In the genomic region with DNA sequence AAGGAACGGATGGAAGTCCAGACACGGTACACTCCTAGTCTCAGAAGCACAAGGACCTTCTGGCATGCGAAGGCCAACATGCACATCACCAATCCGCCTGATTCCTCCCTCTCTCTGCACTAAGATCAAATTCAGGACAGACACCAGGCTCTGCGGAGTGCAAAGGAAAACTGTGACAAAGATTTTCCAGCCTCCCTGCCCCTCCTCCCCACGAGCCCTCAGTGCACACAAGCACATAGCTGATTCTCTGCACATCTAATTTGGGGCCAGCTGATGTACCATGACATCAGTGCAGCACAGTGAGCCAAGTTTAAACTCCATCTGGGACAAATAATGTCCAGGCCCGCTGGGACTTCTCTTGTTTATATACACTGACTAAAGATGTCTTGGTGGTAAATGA, we compare ENCODE assay signal across 10 mouse cellular contexts.
DNase-seq lines count a peak whose midpoint lies in the region; ATAC-seq and TF ChIP-seq lines count a peak whose summit lies in the region.
"Had no signal": no experiment of that assay in that cellular context is flagged by ENCODE, and none has a peak within 500 bp of the region (broad histone marks: within the 10 kb centered on the region; RNA-seq: fewer than 3 reads in every experiment).

No protein-coding gene starts in this region.

- no peak overlapping the region for H3K4me3 ChIP-seq in kidney, postnatal 0 days (replicated peaks; ENCODE audit: low read depth, low read length)
- no peak overlapping the region for H3K4me3 ChIP-seq in intestine, embryonic 16.5 days (ENCODE audit: low read length)
- H3K4me3 ChIP-seq: liver, embryonic 15.5 days had no signal

- 82% methylated on average over 7 of the region's 7 CpGs for WGBS in kidney, postnatal 0 days
- 60% methylated on average over 7 of the region's 7 CpGs for WGBS in intestine, embryonic 16.5 days

- H3K36me3 ChIP-seq in kidney, postnatal 0 days (ENCODE audit: insufficient read depth, low read length) = 0 out of 2 replicates have a peak, but pooled peaks cover 10% of the 10 kb centered on the region
- peaks cover 4% of the 10 kb centered on the region; the same call in 1 of the 2 replicates for H3K36me3 ChIP-seq in intestine, embryonic 16.5 days (ENCODE audit: control insufficient read depth, insufficient read depth, low read length)
- H3K36me3 ChIP-seq: G1E; liver, embryonic 15.5 days had no signal

- TF ChIP-seq POLR2A in brain, embryonic 14.5 days (IDR thresholded peaks at IDR 0.05; ENCODE audit: borderline replicate concordance, extremely low read depth, insufficient read depth, insufficient read length, poor library complexity, severe bottlenecking) = no peak

- no peaks in the 10 kb centered on the region for H3K27me3 ChIP-seq in kidney, postnatal 0 days (ENCODE audit: insufficient read depth, low read length)
- no peaks in the 10 kb centered on the region for H3K27me3 ChIP-seq in intestine, embryonic 16.5 days (replicated peaks; ENCODE audit: control insufficient read depth, insufficient read depth, low read length)
- H3K27me3 ChIP-seq: liver, embryonic 15.5 days had no signal

- H3K9ac ChIP-seq in kidney, postnatal 0 days (ENCODE audit: low read depth, low read length) = no peak overlapping the region
- no peak overlapping the region for H3K9ac ChIP-seq in intestine, embryonic 16.5 days (ENCODE audit: low read depth, low read length)
- H3K9ac ChIP-seq: liver, embryonic 15.5 days had no signal

- no peaks in the 10 kb centered on the region for H3K4me1 ChIP-seq in kidney, postnatal 0 days (replicated peaks; ENCODE audit: insufficient read depth, low read length)
- H3K4me1 ChIP-seq in intestine, embryonic 16.5 days (ENCODE audit: control insufficient read depth, insufficient read depth, low read length) = peaks cover 25% of the 10 kb centered on the region

- no peak overlapping the region for H3K4me2 ChIP-seq in kidney, postnatal 0 days (ENCODE audit: low read length)
- H3K4me2 ChIP-seq in intestine, embryonic 16.5 days (ENCODE audit: low read depth, low read length) = no peak overlapping the region
- H3K4me2 ChIP-seq: liver, embryonic 15.5 days had no signal

- intact Hi-C loops in gastrocnemius, postnatal 36 days (cut with DNase I) = no loop called here

- DNase-seq in kidney, postnatal 0 days (ENCODE audit: low spot score) = peak; percentile 55
- no peak for DNase-seq in kidney, adult 8-10 months
- DNase-seq in brain, embryonic 14.5 days (ENCODE audit: low read depth) = peak; percentile 72
- DNase-seq in gastrocnemius, postnatal 36 days = peak; percentile 46 to 62
- no peak for DNase-seq in T-cell, adult 2 months (ENCODE audit: low spot score)

- no peak for ATAC-seq in kidney, postnatal 0 days (replicated peaks; ENCODE audit: low FRiP score, low read depth)
- ATAC-seq in intestine, embryonic 16.5 days = peak; percentile 83
- no peak for ATAC-seq in inflammation-experienced regulatory T-cells, adult 6 months
- ATAC-seq in megakaryocyte, adult 5-6 weeks (ENCODE audit: poor library complexity, severe bottlenecking) = no peak

- no peaks in the 10 kb centered on the region for H3K9me3 ChIP-seq in kidney, postnatal 0 days (replicated peaks; ENCODE audit: low read length)
- H3K9me3 ChIP-seq in intestine, embryonic 16.5 days (ENCODE audit: control insufficient read depth, low read length) = no peaks in the 10 kb centered on the region
- H3K9me3 ChIP-seq: G1E; liver, embryonic 15.5 days had no signal

- no peak for TF ChIP-seq CTCF in kidney, postnatal 0 days (IDR thresholded peaks at IDR 0.05; ENCODE audit: low read depth)
- TF ChIP-seq CTCF in brain, embryonic 14.5 days (IDR thresholded peaks at IDR 0.05; ENCODE audit: borderline replicate concordance, extremely low read depth, insufficient read depth, insufficient read length) = no peak

- 0 out of 2 replicates have a peak overlapping the region, but pooled peaks have one; percentile 25 for H3K27ac ChIP-seq in kidney, postnatal 0 days
- H3K27ac ChIP-seq in intestine, embryonic 16.5 days (ENCODE audit: low read length) = peak overlapping the region; percentile 45; the same call in 1 of the 2 replicates
- H3K27ac ChIP-seq: liver, embryonic 15.5 days had no signal

Comparison
In these comparisons a context has a peak if more than half of its experiments do, and no peak if none do; other contexts are left out.
1. DNase-seq: peak in kidney, postnatal 0 days (single experiment), brain, embryonic 14.5 days (single experiment) and gastrocnemius, postnatal 36 days (2 of 2); none in kidney, adult 8-10 months (0 of 2) and T-cell, adult 2 months (single experiment).